Mouse (Mus musculus) lung, postnatal 0 days (tissue): Measurements from ENCODE around the gene Clpsl2.

Source experiments
- CTCF ChIP-seq: IDR thresholded peaks from 2 replicates; pipeline ENCODE4 v1.5.1; 2016; ENCODE audit warnings: antibody characterized with exemption, mild to moderate bottlenecking
- EP300 ChIP-seq: IDR thresholded peaks from 2 replicates; pipeline ENCODE4 v1.6.1; 2016; ENCODE audit warnings: antibody characterized with exemption, mild to moderate bottlenecking, control low read depth

- no peak for TF ChIP-seq CTCF
- TF ChIP-seq EP300 = no peak
These were observed 37.3 kb upstream of the Clpsl2 start for GRCm38 (mm10) chr17:28511616-28512541.
